Mouse (Mus musculus): ENCODE data around the gene Ccdc12.

Ccdc12 gene

DNA sequence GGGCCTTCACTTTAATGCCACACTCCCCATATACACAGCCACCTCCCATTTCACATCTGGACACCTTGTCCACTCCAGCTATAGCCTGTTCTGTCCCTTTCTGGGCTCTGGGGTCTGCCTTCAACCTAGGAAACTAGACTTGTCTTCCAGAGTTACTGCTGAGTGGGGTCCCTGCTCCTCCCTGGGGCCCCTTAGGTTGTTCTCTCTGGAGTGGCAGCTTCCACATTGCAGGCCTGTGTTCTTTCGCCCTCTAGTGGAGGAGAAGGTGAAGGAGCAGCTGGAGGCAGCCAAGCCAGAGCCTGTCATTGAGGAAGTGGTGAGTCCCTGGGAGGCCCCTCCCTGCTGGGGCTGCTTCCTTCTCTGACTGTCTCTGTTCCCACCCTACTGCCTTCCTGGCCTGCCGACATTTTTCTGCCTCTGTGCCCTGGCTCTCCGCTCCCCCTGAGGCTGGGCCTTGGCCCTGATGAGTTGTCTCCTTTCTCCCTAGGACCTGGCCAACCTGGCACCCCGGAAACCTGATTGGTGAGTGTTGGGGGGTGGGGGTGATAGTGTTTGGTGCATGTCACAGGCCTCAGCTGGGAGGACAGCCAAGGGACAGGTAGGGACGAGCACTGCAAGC is 53.4 kb downstream of the Ccdc12 start:
- DNase-seq = peak; percentile 87 to 89

GRCm38 (mm10) chr9:110711532-110711931 is 55.2 kb downstream of the Ccdc12 start:
- no peak for DNase-seq

DNA sequence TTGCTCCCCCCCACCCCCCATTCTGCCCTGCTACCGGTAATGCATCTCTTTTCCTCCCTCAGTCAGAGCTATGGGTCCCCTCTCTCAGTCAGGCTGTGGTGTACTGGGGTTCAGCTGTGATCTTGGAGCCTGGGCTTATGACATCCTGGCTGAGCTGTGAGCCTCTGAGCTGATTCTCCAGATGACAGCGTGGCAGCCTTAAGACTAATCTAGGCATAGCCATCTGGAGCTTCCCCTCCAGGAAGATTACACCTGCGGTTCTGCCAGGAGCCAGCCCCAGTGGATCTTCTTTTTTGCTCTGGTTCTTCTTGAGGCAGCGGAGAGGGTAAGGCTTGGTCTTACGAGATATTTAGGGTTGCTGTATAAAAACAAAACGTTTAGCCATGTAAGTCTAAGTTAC is 55.7 kb downstream of the Ccdc12 start:
- no peak for DNase-seq

GRCm38 (mm10) chr9:110712545-110712944 is 56.2 kb downstream of the Ccdc12 start:
- DNase-seq = no peak

DNA sequence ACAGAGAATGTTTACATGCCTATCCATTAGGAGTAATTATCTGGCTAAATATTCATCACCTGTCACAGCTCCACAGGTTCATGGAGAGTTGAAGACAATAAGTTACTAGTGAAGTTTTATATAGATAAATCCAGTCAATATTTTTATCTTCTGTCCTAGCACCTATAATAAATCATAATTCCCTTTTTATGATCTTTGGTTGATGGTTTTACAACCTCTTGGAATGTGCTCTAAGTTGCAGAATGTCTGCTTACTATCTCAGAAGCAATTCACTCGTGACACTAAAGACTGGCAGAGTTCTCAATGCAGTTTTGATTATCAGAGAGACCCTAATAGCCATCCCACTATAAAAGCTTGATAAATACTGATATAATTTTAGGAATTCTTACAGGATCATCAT is 57.1 kb downstream of the Ccdc12 start:
- no peak for DNase-seq

DNA sequence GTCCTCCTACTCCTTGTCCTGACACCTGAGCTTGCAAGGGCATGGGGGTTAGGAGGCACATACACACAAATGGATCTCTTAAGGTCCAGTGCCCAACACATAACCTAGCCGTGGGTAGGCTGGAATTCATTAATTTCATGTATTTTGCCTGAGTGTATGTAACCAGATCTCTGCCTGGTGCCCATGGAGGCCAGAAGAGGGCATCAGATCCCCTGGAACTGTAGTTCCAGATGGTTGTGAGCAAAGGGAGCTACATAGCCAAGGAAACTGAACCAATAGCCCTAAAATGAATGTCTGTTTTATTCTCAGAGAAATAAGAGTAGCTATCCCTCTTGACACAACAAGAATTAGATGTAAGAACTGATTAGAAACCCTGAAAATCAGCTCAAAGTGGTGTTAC is 59.1 kb downstream of the Ccdc12 start:
- DNase-seq = no peak

DNA sequence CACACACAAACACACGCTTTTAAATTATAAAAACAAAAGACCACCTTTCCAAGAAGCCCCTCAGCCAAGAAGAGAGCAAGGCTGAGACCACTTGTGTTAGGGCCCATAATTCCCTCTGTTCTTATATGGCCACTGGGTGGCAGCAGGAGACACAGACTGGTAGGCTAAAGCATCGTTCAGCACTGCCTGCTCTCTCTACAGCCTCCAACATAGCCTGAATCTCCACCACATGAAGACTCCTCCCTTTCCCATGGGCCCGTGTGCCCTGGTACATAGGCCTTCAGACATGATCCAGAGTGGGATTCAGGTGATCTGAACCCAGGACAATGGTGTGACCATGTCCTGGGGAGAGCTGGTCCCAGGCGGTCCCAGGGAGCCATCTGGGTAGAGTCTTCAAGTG is 60.5 kb downstream of the Ccdc12 start:
- peak; percentile 37 to 39 for DNase-seq

- DNase-seq = no peak
Observed at GRCm38 (mm10) chr9:110718071-110718470, 61.8 kb downstream of the Ccdc12 start.

DNA sequence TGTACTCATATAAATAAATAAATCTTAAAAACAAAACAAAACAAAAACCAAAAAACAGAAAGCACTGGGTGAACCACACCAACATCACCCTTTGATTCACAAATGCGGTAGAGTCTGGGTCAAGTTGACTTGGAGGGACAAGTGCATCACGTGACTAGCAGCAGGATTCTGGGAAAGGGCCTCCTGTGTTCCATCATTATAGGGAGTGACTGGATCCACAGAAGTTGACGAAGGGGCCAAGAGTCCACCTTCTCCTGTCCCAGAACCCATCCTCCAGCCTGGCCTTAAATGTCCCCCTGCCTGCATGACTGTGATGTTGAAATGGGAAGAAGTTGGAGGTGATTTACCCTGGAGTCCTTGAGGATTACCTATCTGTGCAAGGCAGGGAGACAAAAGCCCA is 62.5 kb downstream of the Ccdc12 start:
- no peak for DNase-seq

- DNase-seq = no peak
Observed at GRCm38 (mm10) chr9:110719977-110720376, 63.7 kb downstream of the Ccdc12 start.

DNA sequence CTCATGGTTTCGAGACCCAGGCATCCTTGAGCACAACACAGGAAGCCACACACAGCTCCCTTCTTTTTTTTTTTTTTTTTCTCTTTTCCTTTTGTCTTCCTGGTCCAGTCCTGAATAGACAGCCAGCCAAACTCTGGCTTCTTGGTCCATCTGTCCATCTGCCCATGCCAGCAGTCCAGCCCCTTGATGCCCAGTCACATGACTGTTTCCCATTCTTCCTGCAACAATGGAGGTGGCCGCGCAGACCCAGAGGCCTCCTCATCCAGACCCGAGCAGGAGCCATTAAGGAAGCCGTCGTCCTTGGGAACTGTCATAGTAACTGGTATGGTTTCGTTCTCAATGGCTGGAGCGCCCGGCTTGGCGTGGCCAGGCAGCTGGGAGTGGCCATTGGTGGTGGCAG is 65.8 kb downstream of the Ccdc12 start:
- DNase-seq = no peak

- DNase-seq = peak; percentile 23 to 35
Observed at GRCm38 (mm10) chr9:110725721-110726135, 69.4 kb downstream of the Ccdc12 start.

GRCm38 (mm10) chr9:110726867-110727266 is 70.6 kb downstream of the Ccdc12 start:
- no peak for DNase-seq

- DNase-seq = peak; percentile 44 to 50
Observed at GRCm38 (mm10) chr9:110729841-110730240, 73.5 kb downstream of the Ccdc12 start.

DNA sequence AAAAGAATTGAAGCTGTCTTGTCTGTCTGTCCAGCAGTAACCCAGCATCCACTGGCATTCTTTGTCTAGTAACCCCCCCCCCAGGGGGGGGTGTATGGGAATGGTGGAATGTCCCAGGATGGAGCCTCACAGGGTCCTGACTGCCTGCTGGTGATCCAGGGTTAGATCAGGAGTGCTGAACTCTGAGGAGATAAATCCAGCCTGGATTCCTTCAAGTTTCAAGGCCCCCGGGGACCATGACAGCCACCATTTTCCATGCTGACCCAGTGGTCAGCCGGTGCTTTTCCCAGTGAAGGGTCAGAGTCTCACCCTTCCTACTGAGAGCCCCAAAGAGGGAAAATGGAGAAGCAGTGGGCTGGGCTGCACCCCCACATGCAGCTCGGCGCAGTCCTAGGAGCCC is 75.6 kb downstream of the Ccdc12 start:
- DNase-seq = no peak

DNA sequence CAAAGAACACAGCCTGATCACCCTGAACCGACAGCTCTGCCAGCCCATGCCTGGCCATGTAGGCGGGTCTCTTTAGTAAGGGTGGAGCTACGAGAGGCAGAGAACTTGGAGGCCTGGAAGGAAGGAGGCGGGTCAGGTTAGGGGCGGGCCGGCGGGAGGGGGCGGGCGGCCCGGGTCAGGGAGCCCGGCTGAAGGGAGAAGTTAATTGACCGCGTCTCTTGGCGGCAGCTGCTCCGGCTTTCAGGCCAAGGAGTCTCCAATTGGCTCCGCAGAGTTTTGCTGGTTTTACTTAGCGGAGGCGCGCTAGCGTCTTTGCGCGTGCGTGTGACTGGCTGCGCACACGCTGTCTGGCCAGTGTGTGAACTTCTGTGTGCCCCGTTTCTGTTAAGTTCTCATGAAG is 76.3 kb downstream of the Ccdc12 start:
- peak; percentile 86 to 90 for DNase-seq

DNA sequence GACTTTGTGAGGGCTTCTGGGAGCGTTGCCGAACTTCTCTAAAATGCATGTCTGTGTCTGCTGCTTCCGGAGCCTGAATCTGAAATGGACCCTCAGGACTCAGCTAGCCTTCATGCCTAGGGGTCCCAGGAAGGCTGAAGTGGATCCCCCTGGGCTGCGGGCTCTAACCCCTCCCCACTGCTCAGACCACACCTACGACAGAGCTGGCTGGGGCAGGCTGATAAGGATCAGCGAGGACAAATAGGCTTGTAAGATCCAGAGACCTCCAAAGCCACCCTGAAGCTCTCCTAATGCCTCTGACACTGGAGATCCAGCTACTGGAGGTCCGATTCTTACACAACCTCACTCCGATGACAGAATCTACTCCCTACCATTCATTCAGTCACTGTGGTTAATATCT is 76.8 kb downstream of the Ccdc12 start:
- DNase-seq = no peak

- DNase-seq = no peak
Observed at GRCm38 (mm10) chr9:110734154-110734553, 77.9 kb downstream of the Ccdc12 start.

DNA sequence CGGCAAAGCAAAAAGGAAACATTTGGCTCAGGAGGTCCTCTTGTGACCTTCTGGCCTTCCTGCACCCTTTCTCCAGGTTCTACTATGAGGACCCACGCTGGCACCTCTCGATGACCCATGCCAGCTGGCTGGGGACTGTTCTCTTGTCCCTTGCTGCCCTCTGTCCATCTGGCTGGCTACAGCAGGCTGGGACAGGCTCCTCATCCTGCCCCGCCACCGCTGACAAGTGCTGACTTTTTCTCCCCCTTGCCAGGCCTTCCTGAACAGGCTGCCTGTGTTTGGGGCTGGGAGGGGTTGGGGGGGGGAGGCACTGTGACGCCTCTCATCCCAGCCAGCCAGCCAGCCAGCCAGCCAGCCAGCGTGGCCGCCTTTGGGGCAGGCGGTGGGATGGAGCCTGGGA is 80.1 kb downstream of the Ccdc12 start:
- no peak for DNase-seq

- no peak for DNase-seq
Observed at GRCm38 (mm10) chr9:110738054-110738453, 81.8 kb downstream of the Ccdc12 start.

- DNase-seq = no peak
Observed at GRCm38 (mm10) chr9:110739961-110740360, 83.7 kb downstream of the Ccdc12 start.

- DNase-seq = no peak
Observed at GRCm38 (mm10) chr9:110741711-110742294, 85.5 kb downstream of the Ccdc12 start, which contains the start of gene Myl3. Gene Myl3 (plus strand): TSS chr9:110741861.

DNA sequence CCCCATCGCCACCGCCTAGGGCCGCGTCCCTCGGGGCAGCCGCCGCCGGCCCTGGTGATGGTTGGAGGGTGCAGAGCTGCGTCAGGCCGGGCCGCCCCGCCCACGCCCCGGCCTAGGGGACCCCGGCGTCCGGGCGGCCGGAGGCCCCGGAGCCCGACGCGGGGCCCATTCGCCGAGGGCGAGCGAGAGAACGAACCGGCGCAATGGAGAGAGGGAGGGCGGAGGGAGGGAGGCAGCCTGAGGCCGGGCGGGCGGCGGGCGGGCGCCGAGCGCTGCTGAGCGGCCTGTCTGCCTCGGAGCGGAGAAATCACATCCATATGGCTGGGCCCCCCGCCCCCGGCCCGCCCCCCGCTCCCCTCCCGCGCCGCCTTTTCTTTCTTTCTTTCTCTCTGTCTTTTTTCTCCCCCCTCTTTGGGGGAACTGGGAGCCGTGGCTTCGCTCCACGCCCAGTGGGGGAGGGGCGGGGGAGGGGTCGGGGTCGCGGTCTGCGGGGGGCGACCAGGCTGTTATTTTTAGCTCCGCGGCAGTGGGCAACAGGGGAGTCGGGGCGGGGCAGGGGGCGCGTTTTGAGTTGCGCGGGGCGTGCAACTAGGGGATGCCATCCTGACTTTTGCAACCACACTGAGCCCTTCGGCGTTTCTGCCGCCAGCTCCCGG is 86.1 kb downstream of the Ccdc12 start:
- DNase-seq = no peak

GRCm38 (mm10) chr9:110742951-110743455 is 86.7 kb downstream of the Ccdc12 start:
- DNase-seq = no peak

All from lung, adult 18-20 months (tissue).